Mouse (Mus musculus) hindbrain, postnatal 0 days (tissue): ENCODE data around the gene Eipr1. TPM values are rescaled to one million over a fixed set of nuclear protein-coding genes. Genes with fewer than 3 reads are reported as not detected.

Source experiments
- ATAC-seq: fragments of 200-750 bp; cut with Nextera tagmentation; 2 replicates; pipeline ENCODE4 v1.8.0; 2017; ENCODE audit warnings: mild to moderate bottlenecking, moderate TSS enrichment, moderate library complexity
- DNase-seq: peaks from one replicate; pipeline ENCODE4 v3.0.0-alpha.2; 2015; ENCODE audit warnings: low spot score
- H3K27ac ChIP-seq: fragments of 300-500 bp; sonication (generic); 2 replicates; pipeline ENCODE4 v1.5.1; 2014; ENCODE audit warnings: mild to moderate bottlenecking
- H3K27me3 ChIP-seq: fragments of 300-500 bp; sonication (generic); 2 replicates; pipeline ENCODE4 v1.6.1; 2014; ENCODE audit warnings: low read length, mixed read lengths; ENCODE audit not compliant: insufficient read depth
- H3K36me3 ChIP-seq: fragments of 300-500 bp; sonication (generic); 2 replicates; pipeline ENCODE4 v1.6.1; 2014; ENCODE audit warnings: low read length, mixed read lengths; ENCODE audit not compliant: insufficient read depth
- H3K4me1 ChIP-seq: fragments of 300-500 bp; sonication (generic); 2 replicates; pipeline ENCODE4 v1.6.1; 2014; ENCODE audit warnings: antibody characterized with exemption, low read length, mixed read lengths; ENCODE audit not compliant: insufficient read depth
- H3K4me2 ChIP-seq: fragments of 300-500 bp; sonication (generic); 2 replicates; pipeline ENCODE4 v1.6.1; 2014; ENCODE audit warnings: low read depth, mild to moderate bottlenecking, low read length, moderate library complexity, mixed read lengths
- H3K4me3 ChIP-seq: fragments of 300-500 bp; sonication (generic); 2 replicates; pipeline ENCODE4 v1.5.1; 2014; ENCODE audit warnings: low read length
- H3K9ac ChIP-seq: fragments of 300-500 bp; sonication (generic); replicated peaks from 2 replicates; pipeline ENCODE4 v1.6.1; 2014; ENCODE audit warnings: mild to moderate bottlenecking, low read length, moderate library complexity, mixed read lengths
- H3K9me3 ChIP-seq: fragments of 300-500 bp; sonication (generic); 2 replicates; pipeline ENCODE4 v1.6.1; 2016; ENCODE audit warnings: low read length, mixed read lengths
- CTCF ChIP-seq: IDR thresholded peaks from 2 replicates; pipeline ENCODE4 v1.5.1; 2016; ENCODE audit warnings: antibody characterized with exemption, control low read depth, low read depth
- WGBS: fragments of 180-500 bp; shearing (Covaris S2); extraction: QIAGEN DNeasy Blood & Tissue Kit; methylation state at CpG from one replicate; pipeline ENCODE4 v1.1.7; 2014; 5-methylcytosine and 5-hydroxymethylcytosine counted together
- polyA plus RNA-seq: library from polyadenylated mRNA; unstranded; fragments of >200 nt; fragmentation: Nextera tagmentation; extraction: Ambion mirVana; gene quantifications from 2 replicates; pipeline ENCODE4 v1.2.1, GENCODE M21; 2015
- total RNA-seq: library from RNA; depleted of rRNA; stranded (reverse); fragments of >200 nt; gene quantifications from 2 replicates; pipeline ENCODE4 v1.2.3, GENCODE M21; 2014; rRNA removed

The Eipr1 gene
- total RNA-seq, result 65.8 and 78.0 TPM in 2 replicates
- polyA plus RNA-seq, result 54.9 and 58.4 TPM in 2 replicates

DNA sequence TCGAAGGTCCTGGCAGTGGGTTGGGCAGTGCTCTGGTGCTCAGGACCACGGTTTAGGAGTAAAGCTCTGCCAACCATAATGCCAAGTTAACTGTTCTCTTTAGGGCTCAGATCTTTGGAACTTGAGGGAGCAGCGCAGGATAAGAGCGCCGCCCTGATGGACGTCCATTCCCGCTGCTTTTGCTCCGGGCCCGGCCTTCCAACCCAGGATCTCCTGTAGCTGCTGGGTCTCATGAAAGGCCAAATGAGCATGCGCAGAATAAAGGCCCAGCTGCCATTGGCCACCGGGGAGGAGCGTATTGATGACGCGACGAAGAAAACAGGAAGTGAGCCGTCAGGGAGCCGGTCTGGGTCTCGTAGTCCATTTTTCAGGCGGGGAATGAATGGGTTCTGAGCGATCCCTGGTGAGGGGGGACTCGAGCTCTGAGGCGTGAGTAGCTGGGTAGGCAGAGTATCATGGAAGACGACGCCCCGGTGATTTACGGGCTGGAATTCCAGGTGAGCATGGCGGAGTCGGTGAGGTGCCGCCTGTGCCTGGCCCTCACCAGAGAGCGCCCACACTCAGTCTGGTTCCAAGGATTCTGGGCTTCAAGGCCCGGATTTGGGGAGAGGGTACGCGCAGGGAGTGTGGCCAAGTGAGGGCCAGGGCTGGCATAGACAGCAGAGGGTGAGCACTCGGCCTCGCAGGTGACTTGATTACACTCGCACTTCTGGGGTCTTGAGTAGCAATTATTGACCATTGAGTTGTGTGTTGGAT is at the start of gene Eipr1:
Gene Eipr1, plus strand, starts transcription at position 296 of the 756 bp plus-strand sequence.
- Histone ChIP-seq H3K27ac (peak within 1 kb of the TSS; percentile 76), H3K4me3 (peak within 1 kb of the TSS; percentile 84), H3K9me3 (no peaks in the 10 kb centered on the region), H3K4me2 (peak within 1 kb of the TSS; percentile 95), H3K9ac (peak within 1 kb of the TSS; percentile 62), H3K4me1 (peaks cover 14% of the 10 kb centered on the region), H3K27me3 (no peaks in the 10 kb centered on the region), H3K36me3 (peaks cover 3% of the 10 kb centered on the region; the same call in 1 of the 2 replicates)
- ATAC-seq, result peak; percentile 89
- DNase-seq, result peak; percentile 97
- 4% methylated on average over 36 of the region's 36 CpGs for WGBS
- peak; percentile 48 for TF ChIP-seq CTCF

DNA sequence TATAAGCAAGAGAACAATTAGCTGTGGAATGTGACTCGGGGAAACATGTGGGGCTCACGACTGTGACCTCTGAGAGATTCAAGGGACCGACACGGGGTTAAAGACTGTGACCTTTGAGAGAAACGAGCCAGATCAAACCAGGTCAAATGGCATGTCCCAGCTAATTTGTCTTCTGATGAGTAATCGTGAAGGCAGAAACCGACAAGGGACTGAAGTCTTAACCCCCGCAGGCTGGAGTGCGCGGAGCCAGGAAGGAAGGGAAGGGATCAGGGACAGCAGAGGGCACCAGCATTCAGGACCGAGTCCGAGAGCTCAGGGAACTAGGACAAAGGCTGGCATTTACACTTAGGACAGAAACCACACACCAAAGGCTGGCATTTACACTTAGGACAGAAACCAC is 47.2 kb upstream of the Eipr1 start:
- Histone ChIP-seq H3K36me3 (peaks cover 4% of the 10 kb centered on the region; the same call in 1 of the 2 replicates), H3K4me3 (no peak overlapping the region), H3K9ac (0 out of 2 replicates have a peak overlapping the region, but pooled peaks have one; percentile 18), H3K4me2 (no peak overlapping the region), H3K9me3 (no peaks in the 10 kb centered on the region), H3K4me1 (peaks cover 4% of the 10 kb centered on the region; the same call in 1 of the 2 replicates), H3K27me3 (no peaks in the 10 kb centered on the region), H3K27ac (peak overlapping the region; percentile 3; the same call in 1 of the 2 replicates)
- DNase-seq (peak; percentile 56), ATAC-seq (peak; percentile 9; the same call in 1 of the 2 replicates)
- peak; percentile 55 for TF ChIP-seq CTCF
- WGBS, result 10% methylated on average over 12 of the region's 12 CpGs

DNA sequence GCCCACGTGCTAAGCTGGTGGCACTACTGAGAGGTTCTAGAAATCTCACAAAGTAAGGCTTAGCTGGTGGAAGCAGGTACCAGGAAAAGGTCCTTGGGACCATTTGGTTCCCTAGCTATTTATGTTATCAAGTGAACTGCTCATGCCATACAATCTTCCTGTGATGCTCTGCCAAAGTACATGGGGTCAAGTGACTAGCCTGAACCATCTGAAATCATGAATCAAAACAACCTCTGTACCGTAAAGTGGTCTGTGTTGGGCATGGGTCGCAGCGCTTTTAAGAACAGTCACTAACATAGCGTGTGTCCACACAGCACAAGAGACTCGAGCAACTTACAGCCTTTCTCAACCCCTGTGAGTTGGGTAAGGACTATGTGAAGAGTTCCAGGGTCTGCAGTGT is 46.4 kb upstream of the Eipr1 start:
- Histone ChIP-seq H3K4me1 (peaks cover 4% of the 10 kb centered on the region; the same call in 1 of the 2 replicates), H3K27me3 (no peaks in the 10 kb centered on the region), H3K27ac (no peak overlapping the region), H3K9ac (no peak overlapping the region), H3K4me2 (no peak overlapping the region), H3K36me3 (peaks cover 5% of the 10 kb centered on the region; the same call in 1 of the 2 replicates), H3K4me3 (no peak overlapping the region), H3K9me3 (no peaks in the 10 kb centered on the region)
- WGBS, result 87% methylated on average over 6 of the region's 6 CpGs
- no peak for ATAC-seq
- TF ChIP-seq CTCF, result no peak
- DNase-seq, result no peak

DNA sequence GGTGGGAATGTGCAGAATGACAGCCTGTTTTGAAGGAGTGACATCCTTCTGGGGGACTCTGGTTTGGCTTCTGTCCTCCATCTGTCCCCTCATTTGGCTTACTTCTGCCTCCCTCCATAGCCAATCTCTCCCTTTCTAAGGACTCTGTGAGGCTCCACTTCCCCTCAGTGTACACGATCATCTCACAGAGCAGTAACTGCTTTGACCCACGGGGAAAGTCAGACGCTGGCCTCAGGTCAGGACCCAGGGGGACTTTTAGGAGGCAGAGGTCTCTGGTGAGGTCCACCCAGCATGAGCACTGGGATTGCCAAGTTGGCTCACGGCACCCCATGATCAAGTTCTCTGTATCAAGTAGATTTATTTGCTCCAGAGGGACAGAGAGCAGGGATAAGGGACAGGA is 43.4 kb upstream of the Eipr1 start:
- DNase-seq (no peak), ATAC-seq (no peak)
- no peaks in the 10 kb centered on the region for H3K9me3 ChIP-seq
- H3K27me3 ChIP-seq, result no peaks in the 10 kb centered on the region
- 79% methylated on average over 4 of the region's 4 CpGs for WGBS
- TF ChIP-seq CTCF, result no peak
- no peak overlapping the region for H3K9ac ChIP-seq
- 0 out of 2 replicates have a peak, but pooled peaks cover 3% of the 10 kb centered on the region for H3K4me1 ChIP-seq
- H3K4me2 ChIP-seq, result no peak overlapping the region
- H3K36me3 ChIP-seq, result peaks cover 19% of the 10 kb centered on the region; the same call in 1 of the 2 replicates
- no peak overlapping the region for H3K4me3 ChIP-seq
- H3K27ac ChIP-seq, result no peak overlapping the region

DNA sequence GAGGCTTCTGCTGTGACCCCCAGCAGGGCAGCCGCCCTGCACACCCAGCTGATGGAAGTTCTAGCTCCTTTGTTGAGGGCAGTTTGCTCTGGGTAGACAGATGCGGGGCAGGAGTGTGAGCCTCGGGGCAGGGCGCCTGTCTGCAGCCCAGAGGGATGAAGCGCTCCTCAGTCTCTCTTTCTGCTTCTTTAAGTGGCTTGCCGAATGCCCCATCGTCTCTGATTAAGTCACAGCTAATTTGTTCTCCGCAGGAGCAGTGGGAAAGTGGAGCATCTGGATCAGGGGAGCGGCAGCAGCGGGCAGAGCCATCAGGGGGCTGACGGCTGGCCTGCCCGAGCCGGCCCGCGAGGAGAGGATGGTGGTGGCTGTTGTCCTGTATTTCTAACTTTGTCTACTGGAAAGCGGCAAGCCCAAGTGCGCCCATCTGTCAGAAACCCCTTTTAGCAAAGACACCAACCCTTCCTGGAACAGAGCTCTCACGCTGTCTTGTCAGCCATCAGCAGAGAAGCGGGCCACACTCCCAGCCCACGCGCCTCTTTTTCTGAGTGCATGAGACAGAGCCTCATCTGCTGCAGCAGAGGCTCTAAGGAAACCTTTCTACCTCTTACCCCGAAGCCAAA is 40.9 kb upstream of the Eipr1 start:
- ATAC-seq (no peak), DNase-seq (peak; percentile 11)
- Histone ChIP-seq H3K9ac (no peak overlapping the region), H3K27ac (peak overlapping the region; percentile 48; the same call in 1 of the 2 replicates), H3K27me3 (no peaks in the 10 kb centered on the region), H3K36me3 (peaks cover 19% of the 10 kb centered on the region; the same call in 1 of the 2 replicates), H3K4me1 (0 out of 2 replicates have a peak, but pooled peaks cover 3% of the 10 kb centered on the region), H3K9me3 (no peaks in the 10 kb centered on the region), H3K4me2 (no peak overlapping the region), H3K4me3 (no peak overlapping the region)
- no peak for TF ChIP-seq CTCF
- WGBS, result 47% methylated on average over 22 of the region's 22 CpGs

DNA sequence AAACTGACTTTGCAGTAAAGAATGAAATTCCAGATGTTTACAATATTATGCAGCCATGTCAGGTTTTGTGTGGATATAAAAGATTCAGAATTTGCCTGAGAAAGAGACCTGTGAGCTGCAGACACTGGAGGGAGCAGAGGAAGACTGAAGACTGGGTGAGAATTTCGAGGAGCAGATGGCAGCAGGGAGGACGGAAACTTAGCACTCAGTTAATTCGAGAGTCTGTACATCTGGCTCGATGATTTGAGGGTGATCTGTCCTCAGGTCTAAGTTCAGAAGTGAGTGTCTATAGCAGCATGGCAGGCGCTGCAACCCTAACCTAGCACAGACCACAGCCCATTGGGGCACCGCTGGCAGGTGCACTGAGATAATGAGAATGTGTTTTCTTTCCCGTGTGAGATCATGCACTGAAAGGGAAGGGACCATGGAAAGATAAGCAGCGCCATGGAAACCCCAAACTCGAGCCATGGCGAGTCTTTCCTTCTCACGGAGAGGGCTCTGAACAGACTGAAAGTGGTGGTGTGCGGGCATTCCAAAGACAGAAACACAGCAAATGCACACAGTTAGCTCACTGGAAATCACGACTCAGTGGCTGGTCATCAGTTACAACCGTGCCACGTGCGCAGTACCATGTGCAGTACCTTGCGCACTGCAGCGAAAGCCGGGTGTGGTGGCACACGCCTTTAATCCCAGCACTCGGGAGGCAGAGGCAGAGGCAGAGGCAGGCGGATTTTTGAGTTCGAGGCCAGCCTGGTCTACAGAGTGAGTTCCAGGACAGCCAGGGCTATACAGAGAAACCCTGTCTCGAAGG is 36.6 kb upstream of the Eipr1 start:
- Histone ChIP-seq H3K9me3 (no peaks in the 10 kb centered on the region), H3K9ac (no peak overlapping the region), H3K27ac (no peak overlapping the region), H3K4me3 (no peak overlapping the region), H3K27me3 (no peaks in the 10 kb centered on the region), H3K4me1 (0 out of 2 replicates have a peak, but pooled peaks cover 3% of the 10 kb centered on the region), H3K36me3 (peaks cover 17% of the 10 kb centered on the region; the same call in 1 of the 2 replicates), H3K4me2 (no peak overlapping the region)
- ATAC-seq (no peak), DNase-seq (no peak)
- WGBS, result 82% methylated on average over 24 of the region's 24 CpGs
- TF ChIP-seq CTCF, result no peak
